Mouse (Mus musculus): Measurements from ENCODE around the gene Caskin1. TPM values are rescaled to one million over a fixed set of nuclear protein-coding genes. Genes with fewer than 3 reads are reported as not detected.

Gene Caskin1
- 0.97 TPM for polyA plus RNA-seq (2014; fragmentation: Illumina TruSeq; extraction: RNeasy Lipid Tissue Mini Kit (QIAGEN cat#74804); ENCODE audit: low read depth, low replicate concordance)

GRCm38 (mm10) chr17:24488186-24488661, at the start of gene Caskin1:
TSS of gene Caskin1 (plus strand) at chr17:24488601.

DNA sequence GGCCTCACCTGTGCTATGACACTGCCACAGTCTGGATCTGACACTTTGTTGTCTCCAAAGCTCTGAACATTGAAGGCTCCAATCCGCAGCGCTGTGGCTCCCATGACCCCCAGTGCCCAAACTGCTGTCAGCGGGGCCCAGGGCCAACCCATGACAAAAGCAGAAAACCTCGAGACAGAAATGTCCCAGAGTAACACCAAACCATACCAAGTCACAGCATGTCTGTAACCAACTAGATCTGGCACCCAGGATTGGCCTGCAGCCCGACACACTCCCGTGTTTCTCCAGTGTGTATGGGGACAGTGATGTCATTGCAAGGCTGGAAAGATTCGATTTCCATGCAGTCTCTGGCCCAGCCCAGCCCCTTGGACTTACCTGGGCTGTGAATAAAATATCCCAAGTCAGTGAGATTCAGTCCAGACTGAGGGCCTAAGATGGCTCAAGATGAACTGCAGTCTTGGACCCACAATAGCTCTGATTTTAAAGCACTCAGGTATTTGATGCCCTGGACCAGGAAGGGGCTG, 45.7 kb upstream of the Caskin1 start, which contains the start of gene Dnase1l2:
Dnase1l2 (minus strand) TSS at position 474 of the 524 bp plus-strand sequence.

GRCm38 (mm10) chr17:24469910-24470602, 18.3 kb upstream of the Caskin1 start, which contains the start of the genes E4f1 and Pgp:
TSS of gene E4f1 (minus strand) at chr17:24470313.
TSS of gene Pgp (plus strand) at chr17:24470392.

DNA sequence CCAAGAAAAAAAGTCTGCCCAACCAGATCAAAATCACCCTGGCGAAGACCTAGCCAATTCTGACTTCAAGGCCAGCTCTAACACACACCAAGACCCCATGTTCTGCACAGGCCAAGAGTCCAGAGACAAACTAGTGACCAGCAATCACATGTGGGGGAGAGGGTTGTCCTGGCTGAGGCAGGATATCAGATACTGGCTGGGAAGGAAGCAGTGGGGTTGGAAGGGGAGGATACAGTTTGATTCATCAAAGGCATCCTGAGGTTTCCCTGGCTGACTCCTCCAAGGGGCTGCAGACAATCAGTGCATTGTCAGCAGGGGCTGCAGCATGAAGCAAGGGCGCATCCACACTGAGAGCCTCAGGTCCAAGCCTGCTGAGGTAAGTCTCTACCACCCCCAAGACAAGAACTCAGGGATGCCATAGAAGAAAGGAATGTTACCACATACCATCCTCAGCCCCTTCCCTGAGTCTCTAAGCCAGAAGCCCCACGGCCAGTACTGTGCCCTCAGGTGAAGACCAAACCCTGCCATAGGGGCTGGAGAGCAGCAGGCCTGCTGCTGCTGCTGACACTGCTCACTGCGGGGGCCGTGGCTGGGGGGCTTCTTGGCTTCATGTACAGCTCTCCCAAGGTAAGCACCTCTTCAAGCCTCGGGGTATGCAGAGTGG, 14.7 kb upstream of the Caskin1 start, which contains the start of gene Bricd5:
Bricd5 (plus strand) TSS at position 273 of the 664 bp plus-strand sequence.

GRCm38 (mm10) chr17:24478663-24479380, 9.6 kb upstream of the Caskin1 start, which contains the start of gene Mlst8:
TSS of gene Mlst8 (minus strand) at chr17:24479078.

DNA sequence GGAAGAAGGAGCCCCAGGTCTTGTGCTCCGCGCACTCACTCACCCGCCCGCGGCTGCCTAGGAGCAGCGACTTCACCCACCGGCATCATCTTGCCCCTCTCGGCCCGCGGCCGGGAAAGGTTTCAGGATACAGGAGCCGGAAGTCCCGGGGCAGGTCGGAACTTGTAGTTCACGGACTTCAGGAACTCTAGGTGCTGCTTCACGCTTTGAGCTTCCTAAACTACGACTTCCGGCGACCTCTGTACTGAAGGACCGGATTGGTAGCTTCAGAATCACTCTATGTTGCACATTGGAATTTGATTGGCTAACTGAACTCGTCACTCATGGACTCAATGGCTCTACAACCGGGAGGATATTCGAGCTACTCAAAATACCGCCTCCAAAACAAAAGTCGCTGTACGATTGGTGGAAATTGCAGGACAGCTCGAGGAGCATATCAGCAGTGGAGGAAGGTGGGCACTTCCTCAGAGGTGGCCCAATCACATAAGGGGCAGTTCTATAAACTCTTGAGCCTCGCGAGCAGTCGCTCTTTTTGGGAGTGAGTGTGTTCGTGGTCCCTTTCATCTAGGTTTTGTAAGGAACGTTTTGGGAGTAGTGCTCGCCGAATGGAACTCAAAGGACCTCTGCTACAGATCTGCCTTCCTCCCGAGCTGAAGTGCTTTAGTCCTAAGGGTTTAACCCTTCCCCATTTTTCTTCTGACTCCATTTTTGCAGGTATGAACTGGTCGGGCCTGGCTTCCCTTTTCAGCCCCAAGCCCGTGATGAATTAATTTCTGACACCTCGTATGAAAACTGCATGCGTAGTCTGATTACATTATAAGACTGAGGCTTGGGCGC, 39.5 kb downstream of the Caskin1 start, which contains the start of gene Traf7:
Traf7 (minus strand) TSS at position 216 of the 837 bp plus-strand sequence.

GRCm38 (mm10) chr17:24534160-24534718, 45.8 kb downstream of the Caskin1 start, which contains the start of gene Rab26:
TSS of gene Rab26 (minus strand) at chr17:24534210.

GRCm38 (mm10) chr17:24549618-24550415, 61.4 kb downstream of the Caskin1 start, which contains the start of gene Pkd1:
TSS of gene Pkd1 (plus strand) at chr17:24549834.

Other genes starting within 250 kb of the Caskin1 start
- gene Ccnf, start 237.1 kb upstream of the Caskin1 start, polyA plus RNA-seq (2014; fragmentation: Illumina TruSeq; extraction: RNeasy Lipid Tissue Mini Kit (QIAGEN cat#74804); ENCODE audit: low read depth, low replicate concordance): 5.3 TPM
- 47.2 TPM for gene Abca17, start 137.5 kb upstream of the Caskin1 start, polyA plus RNA-seq (2014; fragmentation: Illumina TruSeq; extraction: RNeasy Lipid Tissue Mini Kit (QIAGEN cat#74804); ENCODE audit: low read depth, low replicate concordance)
- 0.95 TPM for gene Abca3, start 136.7 kb upstream of the Caskin1 start, polyA plus RNA-seq (2014; fragmentation: Illumina TruSeq; extraction: RNeasy Lipid Tissue Mini Kit (QIAGEN cat#74804); ENCODE audit: low read depth, low replicate concordance)
- gene Rnps1, start 74.0 kb upstream of the Caskin1 start, polyA plus RNA-seq (2014; fragmentation: Illumina TruSeq; extraction: RNeasy Lipid Tissue Mini Kit (QIAGEN cat#74804); ENCODE audit: low read depth, low replicate concordance): 56.3 TPM
- gene Eci1, start 62.0 kb upstream of the Caskin1 start, polyA plus RNA-seq (2014; fragmentation: Illumina TruSeq; extraction: RNeasy Lipid Tissue Mini Kit (QIAGEN cat#74804); ENCODE audit: low read depth, low replicate concordance): 2.9 TPM
- gene Dnase1l2, start 45.5 kb upstream of the Caskin1 start, polyA plus RNA-seq (2014; fragmentation: Illumina TruSeq; extraction: RNeasy Lipid Tissue Mini Kit (QIAGEN cat#74804); ENCODE audit: low read depth, low replicate concordance): 0.62 TPM
- gene E4f1, start 18.3 kb upstream of the Caskin1 start, polyA plus RNA-seq (2014; fragmentation: Illumina TruSeq; extraction: RNeasy Lipid Tissue Mini Kit (QIAGEN cat#74804); ENCODE audit: low read depth, low replicate concordance): 2.4 TPM
- gene Pgp, start 18.2 kb upstream of the Caskin1 start, polyA plus RNA-seq (2014; fragmentation: Illumina TruSeq; extraction: RNeasy Lipid Tissue Mini Kit (QIAGEN cat#74804); ENCODE audit: low read depth, low replicate concordance): 71.1 TPM
- not detected for gene Bricd5, start 14.7 kb upstream of the Caskin1 start, polyA plus RNA-seq (2014; fragmentation: Illumina TruSeq; extraction: RNeasy Lipid Tissue Mini Kit (QIAGEN cat#74804); ENCODE audit: low read depth, low replicate concordance)
- gene Mlst8, start 9.5 kb upstream of the Caskin1 start, polyA plus RNA-seq (2014; fragmentation: Illumina TruSeq; extraction: RNeasy Lipid Tissue Mini Kit (QIAGEN cat#74804); ENCODE audit: low read depth, low replicate concordance): 2.2 TPM
- 5.8 TPM for gene Traf7, start 39.3 kb downstream of the Caskin1 start, polyA plus RNA-seq (2014; fragmentation: Illumina TruSeq; extraction: RNeasy Lipid Tissue Mini Kit (QIAGEN cat#74804); ENCODE audit: low read depth, low replicate concordance)
- gene Rab26, start 45.6 kb downstream of the Caskin1 start, polyA plus RNA-seq (2014; fragmentation: Illumina TruSeq; extraction: RNeasy Lipid Tissue Mini Kit (QIAGEN cat#74804); ENCODE audit: low read depth, low replicate concordance): 0.57 TPM
- gene Pkd1, start 61.2 kb downstream of the Caskin1 start, polyA plus RNA-seq (2014; fragmentation: Illumina TruSeq; extraction: RNeasy Lipid Tissue Mini Kit (QIAGEN cat#74804); ENCODE audit: low read depth, low replicate concordance): 1.9 TPM
- gene Tsc2, start 144.0 kb downstream of the Caskin1 start, polyA plus RNA-seq (2014; fragmentation: Illumina TruSeq; extraction: RNeasy Lipid Tissue Mini Kit (QIAGEN cat#74804); ENCODE audit: low read depth, low replicate concordance): 5.8 TPM
- 0.10 TPM for gene Nthl1, start 144.1 kb downstream of the Caskin1 start, polyA plus RNA-seq (2014; fragmentation: Illumina TruSeq; extraction: RNeasy Lipid Tissue Mini Kit (QIAGEN cat#74804); ENCODE audit: low read depth, low replicate concordance)
- 0.57 TPM for gene Slc9a3r2, start 161.7 kb downstream of the Caskin1 start, polyA plus RNA-seq (2014; fragmentation: Illumina TruSeq; extraction: RNeasy Lipid Tissue Mini Kit (QIAGEN cat#74804); ENCODE audit: low read depth, low replicate concordance)
- gene Npw, start 169.9 kb downstream of the Caskin1 start, polyA plus RNA-seq (2014; fragmentation: Illumina TruSeq; extraction: RNeasy Lipid Tissue Mini Kit (QIAGEN cat#74804); ENCODE audit: low read depth, low replicate concordance): not detected
- gene Zfp598, start 181.1 kb downstream of the Caskin1 start, polyA plus RNA-seq (2014; fragmentation: Illumina TruSeq; extraction: RNeasy Lipid Tissue Mini Kit (QIAGEN cat#74804); ENCODE audit: low read depth, low replicate concordance): 1.4 TPM
- gene Syngr3, start 201.4 kb downstream of the Caskin1 start, polyA plus RNA-seq (2014; fragmentation: Illumina TruSeq; extraction: RNeasy Lipid Tissue Mini Kit (QIAGEN cat#74804); ENCODE audit: low read depth, low replicate concordance): 0.11 TPM
- gene Gfer, start 207.6 kb downstream of the Caskin1 start, polyA plus RNA-seq (2014; fragmentation: Illumina TruSeq; extraction: RNeasy Lipid Tissue Mini Kit (QIAGEN cat#74804); ENCODE audit: low read depth, low replicate concordance): 29.2 TPM
- gene Noxo1, start 207.6 kb downstream of the Caskin1 start, polyA plus RNA-seq (2014; fragmentation: Illumina TruSeq; extraction: RNeasy Lipid Tissue Mini Kit (QIAGEN cat#74804); ENCODE audit: low read depth, low replicate concordance): 12.7 TPM
- gene Tbl3, start 219.1 kb downstream of the Caskin1 start, polyA plus RNA-seq (2014; fragmentation: Illumina TruSeq; extraction: RNeasy Lipid Tissue Mini Kit (QIAGEN cat#74804); ENCODE audit: low read depth, low replicate concordance): 0.29 TPM
- 46.8 TPM for gene Rnf151, start 229.5 kb downstream of the Caskin1 start, polyA plus RNA-seq (2014; fragmentation: Illumina TruSeq; extraction: RNeasy Lipid Tissue Mini Kit (QIAGEN cat#74804); ENCODE audit: low read depth, low replicate concordance)
- 129 TPM for gene Rps2, start 229.5 kb downstream of the Caskin1 start, polyA plus RNA-seq (2014; fragmentation: Illumina TruSeq; extraction: RNeasy Lipid Tissue Mini Kit (QIAGEN cat#74804); ENCODE audit: low read depth, low replicate concordance)
- gene Ndufb10, start 235.9 kb downstream of the Caskin1 start, polyA plus RNA-seq (2014; fragmentation: Illumina TruSeq; extraction: RNeasy Lipid Tissue Mini Kit (QIAGEN cat#74804); ENCODE audit: low read depth, low replicate concordance): 69.2 TPM
- gene Rpl3l, start 239.2 kb downstream of the Caskin1 start, polyA plus RNA-seq (2014; fragmentation: Illumina TruSeq; extraction: RNeasy Lipid Tissue Mini Kit (QIAGEN cat#74804); ENCODE audit: low read depth, low replicate concordance): not detected
- 1.1 TPM for gene Msrb1, start 248.0 kb downstream of the Caskin1 start, polyA plus RNA-seq (2014; fragmentation: Illumina TruSeq; extraction: RNeasy Lipid Tissue Mini Kit (QIAGEN cat#74804); ENCODE audit: low read depth, low replicate concordance)

All from testis, adult 10 weeks (tissue).